In the genomic region with DNA sequence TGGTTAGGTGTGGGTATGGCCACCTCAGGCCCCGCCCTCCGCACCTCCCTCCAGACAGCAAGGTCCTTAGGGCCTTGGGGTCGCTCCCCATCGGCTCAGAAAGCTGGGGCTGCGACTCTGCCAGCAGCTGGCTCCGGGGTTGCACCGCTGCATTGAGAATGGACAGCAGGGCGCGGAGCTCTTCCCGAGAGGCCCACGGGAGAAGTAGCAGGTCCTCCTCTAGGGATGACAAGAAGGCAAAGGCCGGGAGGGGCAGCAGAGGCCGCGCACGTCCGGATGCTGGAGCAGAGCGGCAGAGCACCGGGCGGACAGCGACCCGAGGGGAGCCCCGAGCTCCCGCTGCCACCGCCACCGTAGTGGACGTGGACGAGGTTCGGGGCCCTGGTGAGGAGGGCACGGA, we compare ENCODE assay signal across 10 mouse cellular contexts. TPM values are rescaled to one million over a fixed set of nuclear protein-coding genes. Genes with fewer than 3 reads are reported as not detected.
A peak's percentile ranks its signal among the peaks of the same experiment; 100 is the strongest.
DNase-seq lines count a peak whose midpoint lies in the region; ATAC-seq lines count a peak whose summit lies in the region.
"Had no signal": no experiment of that assay in that cellular context is flagged by ENCODE, and none has a peak within 500 bp of the region (broad histone marks: within the 10 kb centered on the region; RNA-seq: fewer than 3 reads in every experiment).

A gene (plus strand): TSS at position 98 of the 400 bp plus-strand sequence.

- no peak within 1 kb of the TSS for H3K27ac ChIP-seq in heart, embryonic 11.5 days (ENCODE audit: low read depth, low read length)
- H3K27ac ChIP-seq in intestine, embryonic 15.5 days, result no peak within 1 kb of the TSS
- no peak within 1 kb of the TSS for H3K27ac ChIP-seq in midbrain, embryonic 11.5 days (ENCODE audit: low read depth, low read length)

- no peak within 1 kb of the TSS for H3K9ac ChIP-seq in heart, embryonic 11.5 days (ENCODE audit: low read depth, low read length)
- H3K9ac ChIP-seq in intestine, embryonic 15.5 days, result no peak within 1 kb of the TSS
- peak within 1 kb of the TSS; percentile 40 for H3K9ac ChIP-seq in midbrain, embryonic 11.5 days (ENCODE audit: low read length)

- peak within 1 kb of the TSS; percentile 58 for H3K4me2 ChIP-seq in heart, embryonic 11.5 days
- peak within 1 kb of the TSS; percentile 58 for H3K4me2 ChIP-seq in intestine, embryonic 15.5 days (replicated peaks)
- peak within 1 kb of the TSS; percentile 48 for H3K4me2 ChIP-seq in midbrain, embryonic 11.5 days

- peaks cover 50% of the 10 kb centered on the region for H3K27me3 ChIP-seq in heart, embryonic 11.5 days (ENCODE audit: control insufficient read depth, insufficient read depth, low read length)
- H3K27me3 ChIP-seq in intestine, embryonic 15.5 days (replicated peaks), result peaks cover 27% of the 10 kb centered on the region
- peaks cover 21% of the 10 kb centered on the region for H3K27me3 ChIP-seq in midbrain, embryonic 11.5 days (ENCODE audit: control insufficient read depth, insufficient read depth, low read length)

- WGBS in heart, embryonic 11.5 days (ENCODE audit: insufficient replicate concordance), result 6% methylated on average over 29 of the region's 29 CpGs
- WGBS in intestine, embryonic 15.5 days, result 4% methylated on average over 29 of the region's 29 CpGs
- WGBS in midbrain, embryonic 11.5 days, result 3% methylated on average over 29 of the region's 29 CpGs

- H3K4me1 ChIP-seq in heart, embryonic 11.5 days (ENCODE audit: control insufficient read depth, insufficient read depth, low read length), result no peaks in the 10 kb centered on the region
- peaks cover 4% of the 10 kb centered on the region for H3K4me1 ChIP-seq in intestine, embryonic 15.5 days (replicated peaks)
- peaks cover 6% of the 10 kb centered on the region for H3K4me1 ChIP-seq in midbrain, embryonic 11.5 days (ENCODE audit: control insufficient read depth, insufficient read depth, low read length)

- DNase-seq in heart, postnatal 14 days, result no peak
- DNase-seq in embryo, embryonic 11 days, result peak; percentile 34
- DNase-seq in midbrain, embryonic 11.5 days (ENCODE audit: low spot score, missing footprints), result peak; percentile 86
- DNase-seq in urinary bladder, postnatal 10 days (ENCODE audit: low spot score), result no peak
- DNase-seq in urinary bladder, postnatal 25 days (ENCODE audit: low spot score), result no peak
- DNase-seq in frontal cortex, postnatal 14 days (ENCODE audit: low spot score in 2 of 2), result no peak

- H3K4me3 ChIP-seq in heart, embryonic 11.5 days (ENCODE audit: low read depth, low read length), result peak within 1 kb of the TSS; percentile 25
- H3K4me3 ChIP-seq in intestine, embryonic 15.5 days (replicated peaks), result peak within 1 kb of the TSS; percentile 22
- H3K4me3 ChIP-seq in midbrain, embryonic 11.5 days (ENCODE audit: low read depth, low read length), result peak within 1 kb of the TSS; percentile 25

- no peaks in the 10 kb centered on the region for H3K9me3 ChIP-seq in heart, embryonic 11.5 days (replicated peaks; ENCODE audit: control insufficient read depth, low read length)
- no peaks in the 10 kb centered on the region for H3K9me3 ChIP-seq in intestine, embryonic 15.5 days
- no peaks in the 10 kb centered on the region for H3K9me3 ChIP-seq in midbrain, embryonic 11.5 days (ENCODE audit: control insufficient read depth, low read length)

- no peaks in the 10 kb centered on the region for H3K36me3 ChIP-seq in heart, embryonic 11.5 days (ENCODE audit: control insufficient read depth, insufficient read depth, low read length)
- no peaks in the 10 kb centered on the region for H3K36me3 ChIP-seq in intestine, embryonic 15.5 days
- H3K36me3 ChIP-seq in midbrain, embryonic 11.5 days (ENCODE audit: control insufficient read depth, insufficient read depth, low read length), result no peaks in the 10 kb centered on the region

- intact Hi-C loops in heart, postnatal 14 days (cut with DNase I), result no loop called here

- ATAC-seq in heart, embryonic 11.5 days (replicated peaks; ENCODE audit: insufficient number of reproducible peaks, low FRiP score, low TSS enrichment), result no peak
- no peak for ATAC-seq in intestine, embryonic 15.5 days
- no peak for ATAC-seq in midbrain, embryonic 11.5 days (ENCODE audit: low FRiP score)

RNA-seq across cellular contexts. Expression of the gene that starts here (rescaled TPM):
- polyA plus RNA-seq in heart, embryonic 11.5 days (2014; fragmentation: Nextera tagmentation; extraction: Ambion mirVana), result not detected in 2 replicates
- total RNA-seq in heart, postnatal 14 days (2021), result under 1 TPM; 0.10 to 0.32 TPM
- polyA plus RNA-seq in intestine, embryonic 15.5 days (2015; fragmentation: Nextera tagmentation; extraction: Ambion mirVana), result 0.05 TPM in 1 of 2 replicates, not detected in the other
- polyA plus RNA-seq in midbrain, embryonic 11.5 days (2014; fragmentation: Nextera tagmentation; extraction: Ambion mirVana), result 0.08 and 0.15 TPM in 2 replicates
- total RNA-seq: MEL had no signal
- polyA plus RNA-seq: gonadal fat pad, adult 2 months had no signal

Comparison
In these comparisons a context has a peak if more than half of its experiments do, and no peak if none do; other contexts are left out.
1. Peak in DNase-seq, H3K4me3 ChIP-seq, H3K9ac ChIP-seq and H3K4me2 ChIP-seq in midbrain, embryonic 11.5 days; RNA of the gene not detected or under 1 TPM.